Mouse (Mus musculus): Measurements from ENCODE around the gene Gm49321.

Gene Gm49321

GRCm38 (mm10) chr12:73937353-73937752 is at the start of gene Gm49321:
TSS of gene Gm49321 (plus strand) at chr12:73937653.
- DNase-seq (ENCODE audit: low read depth, low spot score), result no peak

DNA sequence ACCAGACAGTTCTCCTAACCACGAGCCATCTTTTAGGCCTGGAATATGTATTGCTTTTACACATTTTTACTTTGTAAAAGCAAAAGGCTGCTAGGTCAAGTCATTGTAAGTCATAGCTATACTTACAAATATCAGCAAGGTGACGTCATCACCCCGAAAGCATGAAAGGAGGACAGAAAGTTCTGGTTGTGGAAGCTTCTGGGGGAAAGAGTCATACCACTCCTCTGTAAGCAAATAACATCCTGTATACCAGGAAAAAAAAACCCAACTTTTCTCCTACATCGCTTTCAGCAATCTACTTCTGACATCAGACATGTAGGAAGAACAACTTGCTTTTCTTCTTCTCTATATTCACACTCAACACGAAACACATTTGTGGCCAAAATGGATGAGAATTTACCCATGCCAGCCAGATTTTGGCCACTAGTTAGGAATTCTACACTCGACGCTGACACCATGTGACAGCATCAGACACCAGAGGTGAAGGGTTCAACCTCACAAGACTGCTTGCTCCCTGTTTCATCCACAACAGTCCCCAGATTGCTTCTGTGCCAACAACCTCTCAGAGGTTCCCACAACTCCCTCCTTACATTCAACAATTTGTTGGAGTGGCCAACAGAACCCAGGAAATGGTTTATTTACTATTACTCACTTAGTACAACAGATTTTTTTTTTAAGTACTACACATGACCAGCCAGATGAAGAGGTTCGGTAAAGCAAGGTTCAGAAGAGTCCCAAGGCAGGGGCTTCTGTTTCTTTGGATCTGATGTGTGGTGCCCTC is 49.3 kb upstream of the Gm49321 start:
- no peak for DNase-seq (ENCODE audit: low read depth, low spot score)

GRCm38 (mm10) chr12:73889571-73889970 is 47.9 kb upstream of the Gm49321 start:
- DNase-seq (ENCODE audit: low read depth, low spot score), result no peak

DNA sequence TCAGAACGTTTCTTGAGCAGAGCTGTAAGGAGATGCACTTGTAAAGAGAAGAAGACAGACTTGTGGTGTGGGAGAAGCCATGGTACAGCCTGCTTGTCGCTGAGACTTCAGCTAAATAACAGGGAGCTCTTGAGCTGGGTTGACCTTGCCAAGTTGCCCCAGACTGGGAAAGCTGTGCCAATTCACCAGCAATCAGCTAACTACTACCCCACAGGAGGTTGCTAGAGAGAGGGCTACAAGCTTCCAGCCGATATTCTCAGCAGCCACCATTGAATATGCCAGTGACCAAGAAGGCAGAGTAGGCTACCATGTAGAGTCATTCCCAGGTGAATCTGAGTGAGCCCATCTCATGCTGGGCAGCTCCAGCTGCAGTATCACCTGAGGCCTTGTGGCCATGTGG is 47.4 kb upstream of the Gm49321 start:
- no peak for DNase-seq (ENCODE audit: low read depth, low spot score)

DNA sequence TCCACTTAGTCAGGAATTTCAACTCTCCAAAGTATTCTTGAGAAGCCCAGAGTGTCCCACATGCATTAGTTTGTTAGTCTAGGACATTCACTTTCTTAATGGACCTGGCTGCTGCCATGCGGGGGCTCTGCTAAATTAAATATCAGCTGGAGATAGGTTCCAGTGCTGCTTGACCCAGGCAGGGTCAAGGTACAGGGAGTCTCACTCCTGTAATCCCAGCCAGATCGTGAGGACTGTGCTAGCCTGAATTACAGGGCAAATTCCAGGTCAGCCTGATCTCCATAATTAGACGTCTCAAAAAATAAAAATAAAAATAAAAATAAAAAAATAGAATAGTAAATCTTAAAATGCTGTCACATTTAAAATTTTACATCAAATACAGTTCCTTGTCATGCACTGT is 44.8 kb upstream of the Gm49321 start:
- no peak for DNase-seq (ENCODE audit: low read depth, low spot score)

GRCm38 (mm10) chr12:73894838-73895237 is 42.6 kb upstream of the Gm49321 start:
- DNase-seq (ENCODE audit: low read depth, low spot score), result no peak

- no peak for DNase-seq (ENCODE audit: low read depth, low spot score)
Measured at GRCm38 (mm10) chr12:73895674-73896073, 41.8 kb upstream of the Gm49321 start.

GRCm38 (mm10) chr12:73896471-73896870 is 41.0 kb upstream of the Gm49321 start:
- no peak for DNase-seq (ENCODE audit: low read depth, low spot score)

- no peak for DNase-seq (ENCODE audit: low read depth, low spot score)
Measured at GRCm38 (mm10) chr12:73898281-73898680, 39.2 kb upstream of the Gm49321 start.

- DNase-seq (ENCODE audit: low read depth, low spot score), result no peak
Measured at GRCm38 (mm10) chr12:73904133-73904934, 33.1 kb upstream of the Gm49321 start.

DNA sequence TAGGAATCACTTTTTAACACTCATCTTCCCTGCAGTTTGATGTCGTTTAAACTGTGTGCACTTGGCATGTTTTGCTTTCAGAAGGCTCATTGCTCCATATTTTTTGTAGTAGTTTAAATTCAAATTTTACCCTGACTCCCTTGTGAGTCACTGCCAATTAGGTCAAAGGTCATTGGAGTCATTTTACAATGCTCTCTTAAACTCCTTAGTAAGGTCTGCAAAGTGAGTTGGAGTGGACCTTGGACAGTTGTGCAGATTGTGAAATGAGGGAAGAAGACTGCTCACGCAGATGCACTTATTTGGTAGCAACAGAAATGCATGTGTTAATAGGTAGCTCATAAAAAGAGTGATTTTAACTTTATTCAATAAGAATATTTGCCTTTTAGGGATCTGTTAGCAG is 32.4 kb upstream of the Gm49321 start:
- no peak for DNase-seq (ENCODE audit: low read depth, low spot score)

DNA sequence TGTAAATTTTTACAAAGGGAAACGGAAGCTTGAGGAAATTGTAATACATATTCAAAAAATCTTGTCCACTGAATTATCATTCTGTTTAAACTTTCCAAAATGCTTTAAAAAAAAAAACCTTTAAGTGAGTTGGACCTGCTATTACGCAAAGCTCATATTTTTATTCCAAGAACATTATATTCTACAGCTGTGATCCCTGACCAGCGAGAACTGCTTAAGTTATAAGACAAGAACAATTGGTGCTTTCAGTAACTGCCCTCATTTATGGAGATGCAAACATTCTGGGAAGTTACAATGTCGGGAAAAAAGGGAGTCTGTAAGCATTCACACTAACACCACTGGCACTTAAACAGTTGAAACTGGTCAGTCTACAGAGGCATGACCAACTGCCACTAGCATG is 31.9 kb upstream of the Gm49321 start:
- DNase-seq (ENCODE audit: low read depth, low spot score), result no peak

- peak; percentile 8 for DNase-seq (ENCODE audit: low read depth, low spot score)
Measured at GRCm38 (mm10) chr12:73907079-73907672, 30.3 kb upstream of the Gm49321 start.

GRCm38 (mm10) chr12:73907673-73908150 is 29.7 kb upstream of the Gm49321 start:
- DNase-seq (ENCODE audit: low read depth, low spot score), result peak; percentile 94

GRCm38 (mm10) chr12:73908274-73909012 is 29.0 kb upstream of the Gm49321 start:
- DNase-seq (ENCODE audit: low read depth, low spot score), result no peak

- no peak for DNase-seq (ENCODE audit: low read depth, low spot score)
Measured at GRCm38 (mm10) chr12:73909013-73909575, 28.4 kb upstream of the Gm49321 start.

GRCm38 (mm10) chr12:73918479-73918878 is 19.0 kb upstream of the Gm49321 start:
- no peak for DNase-seq (ENCODE audit: low read depth, low spot score)

DNA sequence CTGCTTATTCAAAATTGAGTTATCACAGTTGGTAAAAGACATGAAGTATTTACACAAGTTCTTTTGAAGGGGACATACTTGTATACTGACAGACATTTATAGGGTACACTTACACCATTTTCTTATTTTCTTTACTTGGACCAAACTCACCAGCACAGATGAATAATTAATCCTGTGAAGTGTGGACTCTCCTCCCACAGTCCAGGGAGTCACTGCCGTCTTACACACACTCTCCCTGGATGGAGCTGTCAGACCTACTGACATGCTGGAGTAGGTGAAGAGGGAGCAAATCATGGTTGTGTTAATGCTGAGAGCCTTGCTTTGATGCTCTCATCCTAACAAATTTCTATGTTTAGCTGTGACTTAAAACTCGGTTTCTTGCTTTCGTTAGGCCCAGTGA is 7.2 kb upstream of the Gm49321 start:
- no peak for DNase-seq (ENCODE audit: low read depth, low spot score)

DNA sequence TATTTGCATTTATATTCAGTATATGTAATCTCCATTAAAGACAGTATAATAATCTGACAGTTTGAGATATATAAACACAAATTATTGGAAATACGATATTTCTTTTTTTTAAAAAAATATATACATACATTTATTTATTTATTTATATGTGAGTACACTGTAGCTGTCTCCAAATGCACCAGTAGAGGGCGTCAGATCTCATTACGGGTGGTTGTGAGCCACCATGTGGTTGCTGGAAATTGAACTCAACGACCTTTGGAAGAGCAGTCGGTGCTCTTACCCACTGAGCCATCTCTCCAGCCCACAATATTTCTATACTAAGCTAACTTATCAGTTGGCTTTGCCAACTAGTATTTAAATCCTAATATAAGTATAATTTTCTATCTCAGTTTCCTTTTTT is 6.2 kb upstream of the Gm49321 start:
- DNase-seq (ENCODE audit: low read depth, low spot score), result no peak

DNA sequence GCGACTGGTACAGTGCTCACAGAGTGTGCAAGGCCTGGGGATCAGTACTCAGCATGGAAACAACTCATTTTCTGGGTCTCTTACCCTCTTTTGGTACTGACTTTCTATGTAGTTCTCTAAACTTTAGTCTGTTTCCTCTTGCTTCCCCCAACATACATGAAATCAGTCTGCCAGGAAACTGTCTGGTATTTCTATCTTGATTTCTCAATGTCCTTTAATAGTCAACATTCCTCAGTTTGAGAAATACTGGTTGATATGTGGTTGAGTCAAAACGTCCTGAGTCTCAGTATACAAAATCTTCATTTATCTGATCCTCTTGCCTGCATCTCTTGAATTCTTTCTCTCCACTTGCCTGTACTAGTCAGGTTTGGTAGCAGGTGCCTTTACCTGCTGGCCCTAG is 2.9 kb upstream of the Gm49321 start:
- no peak for DNase-seq (ENCODE audit: low read depth, low spot score)

GRCm38 (mm10) chr12:73939542-73939941 is 2.1 kb downstream of the Gm49321 start:
- no peak for DNase-seq (ENCODE audit: low read depth, low spot score)

Measured in telencephalon, adult 2 months (tissue).